Mouse (Mus musculus): ENCODE data around the gene Nthl1. TPM values are rescaled to one million over a fixed set of nuclear protein-coding genes. Genes with fewer than 3 reads are reported as not detected.
"Not testable (repeated sequence)": the region's sequence is repeated elsewhere in the genome, so short reads cannot be mapped to it uniquely, and the experiment has no call there.

Nthl1 gene
- polyA plus RNA-seq, 1 experiment from 2014 or later, result 23.3 TPM

- H3K4me3 ChIP-seq (replicated peaks), result 0 out of 2 replicates have a peak overlapping the region, but pooled peaks have one; percentile 86
- no peaks in the 10 kb centered on the region for H3K27me3 ChIP-seq
- ATAC-seq (ENCODE audit: insufficient number of reproducible peaks, insufficient read depth, low FRiP score, low TSS enrichment, low read depth), result no peak
- 79% methylated on average over 4 of the region's 4 CpGs for WGBS
- peaks cover 16% of the 10 kb centered on the region; the same call in 1 of the 2 replicates for H3K36me3 ChIP-seq
- no peak overlapping the region for H3K27ac ChIP-seq
- peaks cover 29% of the 10 kb centered on the region for H3K4me1 ChIP-seq (replicated peaks)
- H3K9me3 ChIP-seq, result no peaks in the 10 kb centered on the region
- H3K4me2 ChIP-seq, result peak overlapping the region; percentile 78
- no peak overlapping the region; the same call in 1 of the 2 replicates for H3K9ac ChIP-seq (replicated peaks)
These were observed 18.3 kb downstream of the Nthl1 start for GRCm38 (mm10) chr17:24650766-24651165.

DNA sequence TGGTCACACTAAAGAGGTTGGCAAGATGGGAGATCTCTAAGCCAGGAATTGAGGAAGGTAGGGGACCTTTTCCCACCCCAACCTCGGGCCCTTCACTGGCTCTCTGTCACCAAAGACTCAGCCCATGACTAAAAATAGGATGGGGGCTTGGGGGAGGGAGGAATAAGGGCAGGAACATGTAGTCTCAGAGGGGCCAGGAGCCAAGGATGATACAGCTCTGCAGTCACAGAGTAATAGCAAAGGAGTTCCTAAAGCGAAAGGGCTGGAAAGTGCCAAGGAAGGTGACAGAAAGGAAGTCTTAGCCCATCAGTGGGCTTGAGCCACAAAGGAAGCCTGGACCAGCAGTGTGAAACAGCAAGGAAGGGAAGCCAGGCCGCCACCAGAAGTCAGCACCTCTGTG lies 19.4 kb downstream of the Nthl1 start:
- H3K27me3 ChIP-seq, result peaks cover 9% of the 10 kb centered on the region
- no peak overlapping the region for H3K4me3 ChIP-seq (replicated peaks)
- ATAC-seq (ENCODE audit: insufficient number of reproducible peaks, insufficient read depth, low FRiP score, low TSS enrichment, low read depth), result no peak
- no peak overlapping the region for H3K9ac ChIP-seq (replicated peaks)
- H3K4me2 ChIP-seq, result no peak overlapping the region
- WGBS, result 69% methylated on average over 3 of the region's 3 CpGs
- H3K36me3 ChIP-seq, result peaks cover 7% of the 10 kb centered on the region; the same call in 1 of the 2 replicates
- H3K9me3 ChIP-seq, result no peaks in the 10 kb centered on the region
- peaks cover 29% of the 10 kb centered on the region for H3K4me1 ChIP-seq (replicated peaks)
- no peak overlapping the region for H3K27ac ChIP-seq

DNA sequence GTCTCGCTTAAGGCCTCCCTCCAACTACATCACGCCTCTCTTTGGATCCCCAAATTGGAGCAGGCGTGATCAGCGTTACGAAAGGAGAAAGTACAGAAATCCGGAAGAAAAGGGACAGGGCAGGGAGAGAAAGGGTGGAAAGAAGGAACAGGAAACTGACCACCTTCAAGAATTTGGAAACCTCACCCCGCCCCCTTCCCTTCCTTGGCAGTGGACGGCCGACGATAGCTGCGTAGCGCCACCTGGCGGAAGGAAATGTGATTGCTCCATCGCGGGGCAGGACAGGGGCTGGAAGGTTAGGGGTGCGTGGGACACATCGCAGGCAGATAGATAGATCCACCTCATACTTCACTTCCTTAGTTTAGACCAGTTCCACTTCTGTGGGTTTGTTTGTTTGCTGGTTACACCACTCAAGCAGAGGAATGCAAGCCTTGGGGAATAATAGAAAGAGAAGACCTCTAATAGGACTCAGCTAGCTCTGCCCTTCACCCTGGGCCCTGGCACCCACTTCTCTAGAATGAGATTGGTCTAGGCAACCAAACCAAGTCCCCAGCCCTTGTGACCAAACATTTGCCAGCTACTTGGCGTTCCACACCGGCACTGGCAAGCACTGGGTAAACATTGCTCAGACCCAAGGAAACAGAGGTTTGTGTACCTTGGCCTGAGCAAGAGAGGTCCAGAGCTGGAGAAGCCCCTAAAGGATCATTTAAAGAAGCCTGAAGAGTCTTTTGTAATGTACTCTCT lies 21.7 kb downstream of the Nthl1 start:
- Histone ChIP-seq H3K9me3 (no peaks in the 10 kb centered on the region), H3K27ac (peak overlapping the region; percentile 59; the same call in 1 of the 2 replicates), H3K27me3 (peaks cover 32% of the 10 kb centered on the region), H3K9ac (replicated peaks) (no peak overlapping the region), H3K4me2 (peak overlapping the region; percentile 62), H3K36me3 (no peaks in the 10 kb centered on the region), H3K4me1 (replicated peaks) (peaks cover 23% of the 10 kb centered on the region), H3K4me3 (replicated peaks) (peak overlapping the region; percentile 35)
- no peak for ATAC-seq (ENCODE audit: insufficient number of reproducible peaks, insufficient read depth, low FRiP score, low TSS enrichment, low read depth)
- 6% methylated on average over 19 of the region's 19 CpGs for WGBS

- H3K9ac ChIP-seq (replicated peaks), result no peak overlapping the region
- H3K4me1 ChIP-seq (replicated peaks), result peaks cover 18% of the 10 kb centered on the region
- no peak for ATAC-seq (ENCODE audit: insufficient number of reproducible peaks, insufficient read depth, low FRiP score, low TSS enrichment, low read depth)
- no peaks in the 10 kb centered on the region for H3K9me3 ChIP-seq
- WGBS, result 83% methylated on average over 4 of the region's 4 CpGs
- no peak overlapping the region for H3K4me3 ChIP-seq (replicated peaks)
- no peaks in the 10 kb centered on the region for H3K36me3 ChIP-seq
- H3K27me3 ChIP-seq, result peaks cover 41% of the 10 kb centered on the region
- H3K4me2 ChIP-seq, result no peak overlapping the region
- H3K27ac ChIP-seq, result no peak overlapping the region
These were observed 22.5 kb downstream of the Nthl1 start for GRCm38 (mm10) chr17:24654969-24655368.

DNA sequence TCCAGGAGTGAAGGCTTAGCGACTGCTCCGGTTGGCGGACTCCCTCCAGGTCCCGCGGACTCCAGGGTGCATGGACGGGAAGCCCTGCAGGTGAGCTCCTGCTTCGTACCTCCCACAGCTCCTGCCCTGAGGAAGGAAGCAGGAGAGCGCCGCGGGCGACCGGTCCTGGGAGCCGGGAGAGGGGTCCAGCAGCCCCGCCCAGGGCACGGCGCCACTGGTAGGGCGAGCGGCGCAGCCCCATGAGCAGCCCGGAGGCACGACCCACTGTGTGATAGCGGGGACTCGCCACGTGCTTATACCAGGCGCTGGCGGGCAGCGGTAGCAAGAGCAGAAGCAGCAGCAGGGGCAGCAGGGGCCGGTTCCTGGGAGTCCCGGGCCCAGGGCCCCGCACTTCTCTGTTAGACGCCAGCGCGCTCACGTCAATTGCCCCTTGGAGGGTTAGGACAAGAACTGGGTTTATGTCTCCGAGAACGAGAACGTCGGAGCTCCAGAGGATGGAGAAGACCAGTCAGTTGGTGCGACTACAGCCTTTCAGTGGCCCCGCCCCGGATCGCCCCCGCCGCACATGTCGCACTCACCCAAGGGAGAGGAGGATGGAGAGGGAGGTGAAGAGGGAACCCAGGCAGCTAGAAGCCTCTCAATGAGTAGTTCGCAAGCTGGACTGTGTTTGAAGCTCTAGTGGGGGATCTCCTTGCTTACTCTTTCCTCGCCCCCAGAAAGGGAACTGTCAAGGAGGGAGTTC lies 25.7 kb downstream of the Nthl1 start, which contains the start of gene Npw:
Gene Npw (minus strand): TSS at position 441 of the 742 bp plus-strand sequence.
- H3K4me1 ChIP-seq (replicated peaks), result peaks cover 12% of the 10 kb centered on the region
- H3K36me3 ChIP-seq, result no peaks in the 10 kb centered on the region
- peak; percentile 46; the same call in 1 of the 2 replicates for ATAC-seq (ENCODE audit: insufficient number of reproducible peaks, insufficient read depth, low FRiP score, low TSS enrichment, low read depth)
- 1% methylated on average over 47 of the region's 47 CpGs for WGBS
- no peaks in the 10 kb centered on the region for H3K9me3 ChIP-seq
- H3K27ac ChIP-seq, result no peak within 1 kb of the TSS
- H3K4me3 ChIP-seq (replicated peaks), result peak within 1 kb of the TSS; percentile 52
- H3K4me2 ChIP-seq, result peak within 1 kb of the TSS; percentile 97
- peak within 1 kb of the TSS; percentile 63 for H3K9ac ChIP-seq (replicated peaks)
- H3K27me3 ChIP-seq, result peaks cover 56% of the 10 kb centered on the region

DNA sequence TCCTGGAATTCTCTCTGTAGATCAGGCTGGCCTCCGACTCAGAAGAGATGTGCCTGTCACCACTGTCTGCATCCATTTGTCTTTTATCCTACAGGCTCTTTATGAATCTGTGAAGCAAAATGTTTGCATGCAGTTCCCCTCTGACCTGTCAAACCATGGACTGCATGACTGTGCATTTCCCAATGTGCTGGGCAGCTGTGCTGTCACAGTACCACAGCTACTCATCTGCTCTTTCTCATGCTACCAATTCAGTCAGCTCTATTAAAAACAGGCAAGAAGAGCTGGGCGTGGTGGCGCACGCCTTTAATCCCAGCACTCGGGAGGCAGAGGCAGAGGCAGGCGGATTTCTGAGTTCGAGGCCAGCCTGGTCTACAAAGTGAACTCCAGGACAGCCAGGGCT lies 34.5 kb downstream of the Nthl1 start:
- H3K4me2 ChIP-seq; H3K9ac ChIP-seq (replicated peaks); H3K27me3 ChIP-seq; H3K9me3 ChIP-seq; H3K27ac ChIP-seq; ATAC-seq (ENCODE audit: insufficient number of reproducible peaks, insufficient read depth, low FRiP score, low TSS enrichment, low read depth); H3K36me3 ChIP-seq; H3K4me3 ChIP-seq (replicated peaks): not testable (repeated sequence)
- peaks cover 24% of the 10 kb centered on the region for H3K4me1 ChIP-seq (replicated peaks)
- WGBS, result 65% methylated on average over 7 of the region's 7 CpGs

DNA sequence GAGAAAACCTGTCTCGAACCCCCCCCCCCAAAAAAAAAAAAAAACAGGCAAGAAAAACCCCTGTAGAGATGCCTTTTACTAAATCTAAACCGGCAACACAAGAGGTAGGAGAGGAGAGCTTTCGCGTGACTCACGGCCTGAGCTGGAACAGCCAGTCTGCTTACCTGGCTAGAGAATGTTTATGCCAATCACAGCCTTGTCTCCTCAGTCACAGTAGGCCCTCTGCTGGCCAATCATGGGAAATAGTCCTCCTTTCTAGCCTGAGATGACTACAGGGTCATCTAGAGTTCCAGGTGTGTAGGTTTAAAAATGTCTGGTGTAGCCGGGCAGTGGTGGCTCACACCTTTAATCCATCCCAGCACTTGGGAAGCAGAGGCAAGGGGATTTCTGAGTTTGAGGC lies 34.9 kb downstream of the Nthl1 start:
- no peak for ATAC-seq (ENCODE audit: insufficient number of reproducible peaks, insufficient read depth, low FRiP score, low TSS enrichment, low read depth)
- Histone ChIP-seq H3K36me3 (no peaks in the 10 kb centered on the region), H3K9me3 (no peaks in the 10 kb centered on the region), H3K4me3 (replicated peaks) (no peak overlapping the region), H3K27ac (no peak overlapping the region), H3K27me3 (no peaks in the 10 kb centered on the region), H3K4me2 (no peak overlapping the region), H3K9ac (replicated peaks) (no peak overlapping the region), H3K4me1 (replicated peaks) (peaks cover 28% of the 10 kb centered on the region)
- WGBS, result 26% methylated on average over 6 of the region's 6 CpGs

- Histone ChIP-seq H3K4me2 (peak overlapping the region; percentile 85), H3K9ac (replicated peaks) (peak overlapping the region; percentile 97; the same call in 1 of the 2 replicates), H3K4me1 (replicated peaks) (peaks cover 31% of the 10 kb centered on the region), H3K4me3 (replicated peaks) (peak overlapping the region; percentile 99), H3K27ac (peak overlapping the region; percentile 86)
- ATAC-seq (ENCODE audit: insufficient number of reproducible peaks, insufficient read depth, low FRiP score, low TSS enrichment, low read depth), result peak; percentile 42
- not testable (repeated sequence) for H3K27me3 ChIP-seq, H3K9me3 ChIP-seq, H3K36me3 ChIP-seq
- 12% methylated on average over 15 of the region's 15 CpGs for WGBS
These were observed 36.7 kb downstream of the Nthl1 start for GRCm38 (mm10) chr17:24669214-24669544.

DNA sequence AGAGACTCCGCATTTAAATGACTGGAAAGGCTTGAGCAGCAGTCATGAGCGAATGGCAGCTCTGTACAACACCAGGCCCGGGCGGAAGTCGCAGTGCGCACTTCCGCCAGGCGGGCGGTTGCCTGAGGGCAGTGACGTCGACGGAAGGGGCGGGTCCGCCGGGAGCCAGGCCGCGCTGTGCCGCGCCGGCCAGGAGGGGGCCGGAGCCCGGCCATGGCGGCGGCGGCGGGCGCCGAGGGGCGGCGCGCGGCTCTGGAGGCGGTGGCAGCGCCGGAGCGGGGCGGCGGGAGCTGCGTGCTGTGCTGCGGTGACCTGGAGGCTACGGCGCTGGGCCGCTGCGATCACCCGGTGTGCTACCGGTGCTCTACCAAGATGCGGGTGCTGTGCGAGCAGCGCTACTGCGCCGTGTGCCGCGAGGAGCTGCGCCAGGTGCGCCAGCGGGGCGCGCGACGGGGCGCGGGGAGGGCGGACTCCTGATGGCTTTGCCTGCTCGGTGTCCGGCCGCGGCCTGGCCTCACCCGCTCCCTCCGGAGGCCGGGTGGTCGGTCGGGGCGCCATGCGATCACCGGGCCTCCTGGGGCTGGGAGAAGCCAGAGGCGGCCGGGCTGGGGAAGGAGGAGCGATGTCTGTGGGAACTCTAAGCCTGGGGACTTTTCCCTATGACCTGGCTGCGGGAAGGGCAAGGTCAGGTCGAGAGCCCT lies 37.2 kb downstream of the Nthl1 start, which contains the start of gene Zfp598:
Gene Zfp598 (plus strand): TSS at position 143 of the 701 bp plus-strand sequence.
- peak; percentile 96 for ATAC-seq (ENCODE audit: insufficient number of reproducible peaks, insufficient read depth, low FRiP score, low TSS enrichment, low read depth)

DNA sequence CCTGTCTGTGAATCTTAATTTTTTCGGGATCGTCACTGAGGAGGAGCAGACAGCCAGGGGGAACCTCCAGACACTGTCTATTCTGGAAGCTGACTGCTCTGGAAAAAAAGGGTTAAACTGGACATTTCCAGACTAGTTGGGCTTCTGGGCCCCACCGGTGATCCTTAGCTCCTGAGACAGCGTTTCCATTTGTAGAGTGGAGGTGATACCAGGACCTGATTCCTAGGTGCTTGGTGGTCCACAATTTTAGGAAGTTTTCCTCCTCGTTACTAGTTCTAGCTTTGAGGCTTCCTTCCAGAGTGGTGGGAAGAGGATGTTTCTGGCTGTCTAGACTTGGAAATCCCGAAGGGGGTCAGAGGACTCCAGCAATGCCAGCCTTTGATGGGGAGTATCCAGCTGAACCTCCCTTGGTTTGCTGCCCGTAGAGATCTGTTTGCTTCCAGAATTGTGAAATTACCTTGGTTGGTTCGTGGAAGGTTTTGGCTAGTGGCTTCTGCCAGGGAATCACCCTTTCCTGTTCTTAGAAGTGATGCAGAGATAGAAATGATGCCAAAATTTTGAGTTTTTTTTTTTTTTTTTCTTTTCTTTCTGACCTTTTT lies 37.9 kb downstream of the Nthl1 start:
- peak overlapping the region; percentile 86 for H3K27ac ChIP-seq
- no peak for ATAC-seq (ENCODE audit: insufficient number of reproducible peaks, insufficient read depth, low FRiP score, low TSS enrichment, low read depth)
- H3K27me3 ChIP-seq, result no peaks in the 10 kb centered on the region
- H3K9me3 ChIP-seq, result no peaks in the 10 kb centered on the region
- H3K4me1 ChIP-seq (replicated peaks), result peaks cover 31% of the 10 kb centered on the region
- H3K4me3 ChIP-seq (replicated peaks), result peak overlapping the region; percentile 99
- 12% methylated on average over 8 of the region's 8 CpGs for WGBS
- 0 out of 2 replicates have a peak, but pooled peaks cover 4% of the 10 kb centered on the region for H3K36me3 ChIP-seq
- H3K4me2 ChIP-seq, result peak overlapping the region; percentile 85
- peak overlapping the region; percentile 97 for H3K9ac ChIP-seq (replicated peaks)

More for the DNA sequence above, 37.2 kb downstream of the Nthl1 start, which contains the start of gene Zfp598:
- WGBS, result under 1% methylated on average over 73 of the region's 80 CpGs
- H3K9ac ChIP-seq (replicated peaks), result peak within 1 kb of the TSS; percentile 97
- peak within 1 kb of the TSS; percentile 85 for H3K4me2 ChIP-seq
- H3K27me3 ChIP-seq, result no peaks in the 10 kb centered on the region
- peaks cover 31% of the 10 kb centered on the region for H3K4me1 ChIP-seq (replicated peaks)
- H3K36me3 ChIP-seq, result 0 out of 2 replicates have a peak, but pooled peaks cover 4% of the 10 kb centered on the region
- H3K4me3 ChIP-seq (replicated peaks), result peak within 1 kb of the TSS; percentile 99
- H3K9me3 ChIP-seq, result no peaks in the 10 kb centered on the region
- H3K27ac ChIP-seq, result peak within 1 kb of the TSS; percentile 86
